Mouse (Mus musculus) embryonic facial prominence, embryonic 12.5 days (tissue): ENCODE data around the gene Pcnx. TPM values are rescaled to one million over a fixed set of nuclear protein-coding genes. Genes with fewer than 3 reads are reported as not detected.

Experiments
- ATAC-seq: fragments of 200-750 bp; cut with Nextera tagmentation; 2 replicates; pipeline ENCODE4 v1.8.0; 2017; ENCODE audit not compliant: insufficient number of reproducible peaks, insufficient read depth, low FRiP score, low TSS enrichment
- H3K27ac ChIP-seq: fragments of 300-500 bp; sonication (generic); 2 replicates; pipeline ENCODE4 v1.5.1; 2016; ENCODE audit warnings: mild to moderate bottlenecking
- H3K27me3 ChIP-seq: fragments of 300-500 bp; sonication (generic); 2 replicates; pipeline ENCODE4 v1.6.1; 2016; ENCODE audit warnings: mild to moderate bottlenecking, moderate library complexity
- H3K36me3 ChIP-seq: fragments of 300-500 bp; sonication (generic); 2 replicates; pipeline ENCODE4 v1.6.1; 2016; ENCODE audit warnings: mild to moderate bottlenecking
- H3K4me1 ChIP-seq: fragments of 300-500 bp; sonication (generic); 2 replicates; pipeline ENCODE4 v1.6.1; 2016
- H3K4me2 ChIP-seq: fragments of 300-500 bp; sonication (generic); replicated peaks from 2 replicates; pipeline ENCODE4 v1.6.1; 2016; ENCODE audit warnings: mild to moderate bottlenecking, moderate library complexity
- H3K4me3 ChIP-seq: fragments of 300-500 bp; sonication (generic); 2 replicates; pipeline ENCODE4 v1.5.1; 2016; ENCODE audit warnings: mild to moderate bottlenecking
- H3K9ac ChIP-seq: fragments of 300-500 bp; sonication (generic); 2 replicates; pipeline ENCODE4 v1.6.1; 2016; ENCODE audit warnings: mild to moderate bottlenecking, moderate library complexity
- H3K9me3 ChIP-seq: fragments of 300-500 bp; sonication (generic); 2 replicates; pipeline ENCODE4 v1.6.1; 2016; ENCODE audit warnings: mild to moderate bottlenecking, moderate library complexity
- WGBS: fragments of 180-500 bp; shearing (Covaris S2); methylation state at CpG from one replicate; pipeline ENCODE4 v1.1.7; 2016; 5-methylcytosine and 5-hydroxymethylcytosine counted together
- polyA plus RNA-seq: library from polyadenylated mRNA; unstranded; fragments of >200 nt; fragmentation: Nextera tagmentation; extraction: Ambion mirVana; gene quantifications from 2 replicates; pipeline ENCODE4 v1.2.1, GENCODE M21; 2016

Gene Pcnx
- polyA plus RNA-seq, 1 experiment from 2014 or later, result 12.6 TPM

- Histone ChIP-seq H3K27me3 (no peaks in the 10 kb centered on the region), H3K4me3 (no peak overlapping the region), H3K9ac (no peak overlapping the region), H3K9me3 (no peaks in the 10 kb centered on the region), H3K4me2 (no peak overlapping the region), H3K27ac (no peak overlapping the region), H3K36me3 (no peaks in the 10 kb centered on the region), H3K4me1 (peaks cover 4% of the 10 kb centered on the region; the same call in 1 of the 2 replicates)
- WGBS, result 60% methylated on average over 11 of the region's 11 CpGs
- ATAC-seq, result no peak
These were observed 23.7 kb downstream of the Pcnx start for GRCm38 (mm10) chr12:81883255-81884106.

- Histone ChIP-seq H3K4me3 (no peak overlapping the region), H3K9me3 (no peaks in the 10 kb centered on the region), H3K4me1 (peaks cover 4% of the 10 kb centered on the region; the same call in 1 of the 2 replicates), H3K9ac (no peak overlapping the region), H3K36me3 (no peaks in the 10 kb centered on the region), H3K4me2 (no peak overlapping the region), H3K27ac (no peak overlapping the region), H3K27me3 (no peaks in the 10 kb centered on the region)
- 82% methylated on average over 3 of the region's 3 CpGs for WGBS
- no peak for ATAC-seq
These were observed 24.2 kb downstream of the Pcnx start for GRCm38 (mm10) chr12:81884107-81884398.

GRCm38 (mm10) chr12:81884983-81885382, 25.2 kb downstream of the Pcnx start:
- ATAC-seq, result no peak
- WGBS, result 76% methylated on average over 5 of the region's 5 CpGs
- H3K9ac ChIP-seq, result no peak overlapping the region
- no peaks in the 10 kb centered on the region for H3K36me3 ChIP-seq
- no peak overlapping the region for H3K4me2 ChIP-seq
- peaks cover 4% of the 10 kb centered on the region; the same call in 1 of the 2 replicates for H3K4me1 ChIP-seq
- no peak overlapping the region for H3K27ac ChIP-seq
- no peaks in the 10 kb centered on the region for H3K27me3 ChIP-seq
- H3K9me3 ChIP-seq, result no peaks in the 10 kb centered on the region
- no peak overlapping the region for H3K4me3 ChIP-seq

GRCm38 (mm10) chr12:81885982-81886381, 26.2 kb downstream of the Pcnx start:
- WGBS, result 88% methylated on average over 4 of the region's 4 CpGs
- Histone ChIP-seq H3K36me3 (no peaks in the 10 kb centered on the region), H3K27ac (no peak overlapping the region), H3K27me3 (no peaks in the 10 kb centered on the region), H3K4me2 (no peak overlapping the region), H3K4me1 (peaks cover 4% of the 10 kb centered on the region; the same call in 1 of the 2 replicates), H3K9me3 (no peaks in the 10 kb centered on the region), H3K4me3 (no peak overlapping the region), H3K9ac (no peak overlapping the region)
- ATAC-seq, result no peak

- no peak overlapping the region for H3K27ac ChIP-seq
- no peak overlapping the region for H3K9ac ChIP-seq
- no peak overlapping the region for H3K4me3 ChIP-seq
- H3K9me3 ChIP-seq, result no peaks in the 10 kb centered on the region
- no peaks in the 10 kb centered on the region for H3K4me1 ChIP-seq
- no peak overlapping the region for H3K4me2 ChIP-seq
- H3K27me3 ChIP-seq, result no peaks in the 10 kb centered on the region
- H3K36me3 ChIP-seq, result no peaks in the 10 kb centered on the region
- WGBS, result 91% methylated on average over 5 of the region's 5 CpGs
- ATAC-seq, result no peak
These were observed 29.1 kb downstream of the Pcnx start for GRCm38 (mm10) chr12:81888954-81889353.

- Histone ChIP-seq H3K27me3 (no peaks in the 10 kb centered on the region), H3K36me3 (0 out of 2 replicates have a peak, but pooled peaks cover 6% of the 10 kb centered on the region)
- ATAC-seq, result no peak
These were observed 32.1 kb downstream of the Pcnx start for GRCm38 (mm10) chr12:81891946-81892345.

GRCm38 (mm10) chr12:81894311-81894710, 34.5 kb downstream of the Pcnx start:
- no peaks in the 10 kb centered on the region for H3K9me3 ChIP-seq
- WGBS, result 81% methylated on average over 5 of the region's 5 CpGs
- no peak for ATAC-seq

More at GRCm38 (mm10) chr12:81891946-81892345, 32.1 kb downstream of the Pcnx start:
- H3K9me3 ChIP-seq, result no peaks in the 10 kb centered on the region
- no peak overlapping the region for H3K4me3 ChIP-seq
- 80% methylated on average over 1 of the region's 1 CpGs for WGBS
- no peak overlapping the region for H3K27ac ChIP-seq
- H3K9ac ChIP-seq, result no peak overlapping the region
- no peak overlapping the region for H3K4me2 ChIP-seq
- H3K4me1 ChIP-seq, result no peaks in the 10 kb centered on the region

GRCm38 (mm10) chr12:81895986-81896385, 36.2 kb downstream of the Pcnx start:
- no peak for ATAC-seq
- Histone ChIP-seq H3K36me3 (peaks cover 11% of the 10 kb centered on the region), H3K9ac (no peak overlapping the region), H3K27ac (no peak overlapping the region), H3K4me1 (no peaks in the 10 kb centered on the region), H3K4me2 (no peak overlapping the region), H3K4me3 (no peak overlapping the region), H3K27me3 (no peaks in the 10 kb centered on the region), H3K9me3 (no peaks in the 10 kb centered on the region)
- 91% methylated on average over 6 of the region's 6 CpGs for WGBS

More at GRCm38 (mm10) chr12:81894311-81894710, 34.5 kb downstream of the Pcnx start:
- H3K9ac ChIP-seq, result no peak overlapping the region
- H3K4me1 ChIP-seq, result no peaks in the 10 kb centered on the region
- no peak overlapping the region for H3K27ac ChIP-seq
- H3K27me3 ChIP-seq, result no peaks in the 10 kb centered on the region
- H3K36me3 ChIP-seq, result peaks cover 11% of the 10 kb centered on the region
- H3K4me2 ChIP-seq, result no peak overlapping the region
- no peak overlapping the region for H3K4me3 ChIP-seq

GRCm38 (mm10) chr12:81904456-81904855, 44.6 kb downstream of the Pcnx start:
- WGBS, result 95% methylated on average over 2 of the region's 2 CpGs

GRCm38 (mm10) chr12:81905865-81906264, 46.0 kb downstream of the Pcnx start:
- no peak overlapping the region for H3K27ac ChIP-seq
- peaks cover 15% of the 10 kb centered on the region for H3K36me3 ChIP-seq
- ATAC-seq, result no peak
- H3K27me3 ChIP-seq, result no peaks in the 10 kb centered on the region
- H3K9me3 ChIP-seq, result no peaks in the 10 kb centered on the region
- H3K9ac ChIP-seq, result no peak overlapping the region
- H3K4me2 ChIP-seq, result no peak overlapping the region
- no peak overlapping the region for H3K4me3 ChIP-seq
- peaks cover 9% of the 10 kb centered on the region; the same call in 1 of the 2 replicates for H3K4me1 ChIP-seq
- 91% methylated on average over 2 of the region's 2 CpGs for WGBS

More at GRCm38 (mm10) chr12:81904456-81904855, 44.6 kb downstream of the Pcnx start:
- H3K27me3 ChIP-seq, result no peaks in the 10 kb centered on the region
- no peak for ATAC-seq
- H3K4me3 ChIP-seq, result no peak overlapping the region
- H3K36me3 ChIP-seq, result peaks cover 15% of the 10 kb centered on the region
- no peak overlapping the region for H3K9ac ChIP-seq
- no peaks in the 10 kb centered on the region for H3K9me3 ChIP-seq
- no peak overlapping the region for H3K27ac ChIP-seq
- H3K4me2 ChIP-seq, result no peak overlapping the region
- 0 out of 2 replicates have a peak, but pooled peaks cover 5% of the 10 kb centered on the region for H3K4me1 ChIP-seq

GRCm38 (mm10) chr12:81907741-81908357, 48.0 kb downstream of the Pcnx start:
- ATAC-seq, result no peak
- H3K4me3 ChIP-seq, result no peak overlapping the region
- 43% methylated on average over 4 of the region's 4 CpGs for WGBS
- H3K36me3 ChIP-seq, result peaks cover 15% of the 10 kb centered on the region
- H3K27ac ChIP-seq, result no peak overlapping the region
- H3K4me1 ChIP-seq, result peaks cover 9% of the 10 kb centered on the region
- H3K9ac ChIP-seq, result no peak overlapping the region
- no peaks in the 10 kb centered on the region for H3K9me3 ChIP-seq
- no peaks in the 10 kb centered on the region for H3K27me3 ChIP-seq
- no peak overlapping the region for H3K4me2 ChIP-seq

GRCm38 (mm10) chr12:81910439-81910838, 50.6 kb downstream of the Pcnx start:
- Histone ChIP-seq H3K27me3 (no peaks in the 10 kb centered on the region), H3K36me3 (peaks cover 15% of the 10 kb centered on the region), H3K9ac (no peak overlapping the region), H3K27ac (no peak overlapping the region), H3K9me3 (no peaks in the 10 kb centered on the region), H3K4me1 (peaks cover 9% of the 10 kb centered on the region), H3K4me2 (no peak overlapping the region), H3K4me3 (no peak overlapping the region)
- no peak for ATAC-seq
- WGBS, result 79% methylated on average over 5 of the region's 5 CpGs
